ENCODE assay signal across 10 mouse cellular contexts in the genomic region with DNA sequence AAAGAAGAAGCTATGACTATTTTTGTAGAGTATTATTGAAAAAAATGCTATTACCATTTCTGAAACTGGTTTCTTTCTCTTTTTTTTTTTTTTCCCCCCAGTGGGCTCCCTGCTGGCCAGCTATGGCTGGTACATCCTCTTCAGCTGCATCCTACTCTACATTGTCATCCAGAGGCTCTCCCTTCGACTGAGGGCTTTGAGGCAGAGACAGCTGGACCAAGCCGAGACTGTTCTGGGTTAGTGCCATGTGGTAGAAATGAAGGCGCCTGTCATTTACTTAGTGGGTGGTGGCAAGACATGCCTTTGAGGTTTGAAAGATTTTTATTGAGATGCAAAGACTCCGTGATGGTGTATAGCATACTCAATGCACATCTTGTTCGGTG. TPM values are rescaled to one million over a fixed set of nuclear protein-coding genes. Genes with fewer than 3 reads are reported as not detected.
A peak's percentile ranks its signal among the peaks of the same experiment; 100 is the strongest.
DNase-seq lines count a peak whose midpoint lies in the region; ATAC-seq and TF ChIP-seq lines count a peak whose summit lies in the region.
"Had no signal": no experiment of that assay in that cellular context is flagged by ENCODE, and none has a peak within 500 bp of the region (broad histone marks: within the 10 kb centered on the region; RNA-seq: fewer than 3 reads in every experiment).

No protein-coding gene starts in this region.

- H3K9ac ChIP-seq in heart, embryonic 12.5 days, result peak overlapping the region; percentile 80
- peak overlapping the region; percentile 76 for H3K9ac ChIP-seq in forebrain, embryonic 14.5 days (ENCODE audit: low read length)
- peak overlapping the region; percentile 74 for H3K9ac ChIP-seq in liver, embryonic 15.5 days

- TF ChIP-seq CTCF in G1E (IDR thresholded peaks at IDR 0.05; ENCODE audit: low read depth, low read length), result no peak

- H3K4me2 ChIP-seq in heart, embryonic 12.5 days, result peak overlapping the region; percentile 85
- peak overlapping the region; percentile 71 for H3K4me2 ChIP-seq in forebrain, embryonic 14.5 days (ENCODE audit: low read length)
- peak overlapping the region; percentile 98 for H3K4me2 ChIP-seq in liver, embryonic 15.5 days

- no peaks in the 10 kb centered on the region for H3K9me3 ChIP-seq in heart, embryonic 12.5 days (replicated peaks)
- no peaks in the 10 kb centered on the region for H3K9me3 ChIP-seq in G1E (replicated peaks)
- no peaks in the 10 kb centered on the region for H3K9me3 ChIP-seq in forebrain, embryonic 14.5 days (replicated peaks; ENCODE audit: control insufficient read depth, low read length)
- H3K9me3 ChIP-seq in liver, embryonic 15.5 days (replicated peaks), result no peaks in the 10 kb centered on the region

- peaks cover 51% of the 10 kb centered on the region for H3K36me3 ChIP-seq in heart, embryonic 12.5 days
- H3K36me3 ChIP-seq in G1E (replicated peaks), result peaks cover 72% of the 10 kb centered on the region
- H3K36me3 ChIP-seq in forebrain, embryonic 14.5 days (ENCODE audit: control insufficient read depth, insufficient read depth, low read length), result peaks cover 48% of the 10 kb centered on the region
- H3K36me3 ChIP-seq in liver, embryonic 15.5 days (replicated peaks), result peaks cover 46% of the 10 kb centered on the region

- H3K27me3 ChIP-seq in heart, embryonic 12.5 days (replicated peaks), result no peaks in the 10 kb centered on the region
- H3K27me3 ChIP-seq in G1E (ENCODE audit: insufficient read depth, low read length), result no peaks in the 10 kb centered on the region
- H3K27me3 ChIP-seq in forebrain, embryonic 14.5 days (replicated peaks; ENCODE audit: control insufficient read depth, insufficient read depth, low read length), result no peaks in the 10 kb centered on the region
- H3K27me3 ChIP-seq in liver, embryonic 15.5 days, result no peaks in the 10 kb centered on the region

- no peak for DNase-seq in heart, adult 18-20 months
- DNase-seq in G1E (ENCODE audit: low spot score), result peak; percentile 38
- peak; percentile 17 for DNase-seq in forebrain, embryonic 14.5 days (ENCODE audit: low spot score)
- DNase-seq in yolk sac, embryonic 10.5 days (ENCODE audit: low spot score), result peak; percentile 5
- DNase-seq in thymus, postnatal 4 days, result no peak
- no peak for DNase-seq in right cerebral cortex, postnatal 25 days

- 48% methylated on average over 5 of the region's 5 CpGs for WGBS in heart, embryonic 12.5 days
- 38% methylated on average over 5 of the region's 5 CpGs for WGBS in forebrain, embryonic 14.5 days
- WGBS in liver, embryonic 15.5 days (ENCODE audit: insufficient replicate concordance), result 39% methylated on average over 5 of the region's 5 CpGs

- peaks cover 19% of the 10 kb centered on the region for H3K4me1 ChIP-seq in heart, embryonic 12.5 days (replicated peaks)
- peaks cover 33% of the 10 kb centered on the region for H3K4me1 ChIP-seq in G1E (ENCODE audit: insufficient read depth, low read depth, low read length)
- peaks cover 14% of the 10 kb centered on the region for H3K4me1 ChIP-seq in forebrain, embryonic 14.5 days (ENCODE audit: control insufficient read depth, insufficient read depth, low read length)
- H3K4me1 ChIP-seq in liver, embryonic 15.5 days (replicated peaks), result peaks cover 38% of the 10 kb centered on the region

- peak overlapping the region; percentile 70 for H3K4me3 ChIP-seq in heart, embryonic 12.5 days
- H3K4me3 ChIP-seq in G1E (ENCODE audit: low read depth, low read length), result peak overlapping the region; percentile 82
- peak overlapping the region; percentile 83 for H3K4me3 ChIP-seq in forebrain, embryonic 14.5 days (ENCODE audit: low read depth, low read length)
- H3K4me3 ChIP-seq in liver, embryonic 15.5 days (replicated peaks), result peak overlapping the region; percentile 78

- ATAC-seq in heart, embryonic 12.5 days (ENCODE audit: insufficient number of reproducible peaks, low FRiP score), result no peak
- no peak for ATAC-seq in G1E (ENCODE audit: extremely low read depth, insufficient number of reproducible peaks, low FRiP score, poor library complexity, severe bottlenecking)
- ATAC-seq in forebrain, embryonic 14.5 days, result no peak
- ATAC-seq in liver, embryonic 15.5 days (ENCODE audit: insufficient read depth), result no peak

- peak overlapping the region; percentile 71; the same call in 1 of the 2 replicates for H3K27ac ChIP-seq in heart, embryonic 12.5 days (ENCODE audit: poor library complexity, severe bottlenecking)
- H3K27ac ChIP-seq in forebrain, embryonic 14.5 days (ENCODE audit: low read depth, low read length), result no peak overlapping the region
- H3K27ac ChIP-seq in liver, embryonic 15.5 days (replicated peaks), result peak overlapping the region; percentile 75; the same call in 1 of the 2 replicates

RNA-seq across cellular contexts. Expression of a gene that starts 0.8 kb away (rescaled TPM):
- 70.2 and 70.7 TPM in 2 replicates for polyA plus RNA-seq in heart, embryonic 12.5 days (2016; fragmentation: Nextera tagmentation; extraction: Ambion mirVana)
- 10 to 100 TPM; 35.6 to 40.2 TPM for total RNA-seq in heart, adult 18-20 months (2021)
- total RNA-seq in G1E (2014; fragmentation: Nextera tagmentation) (51.6 and 66.3 TPM in 2 replicates), G1E (2017) (51.9 and 53.3 TPM in 2 replicates)
- 30.0 and 34.5 TPM in 2 replicates for polyA plus RNA-seq in G1E (2012)
- polyA plus RNA-seq in forebrain, embryonic 14.5 days (2014; fragmentation: Nextera tagmentation; extraction: Ambion mirVana), result 78.6 and 78.8 TPM in 2 replicates
- 63.2 and 65.4 TPM in 2 replicates for polyA plus RNA-seq in liver, embryonic 15.5 days (2015; fragmentation: Nextera tagmentation; extraction: Ambion mirVana)

RNA-seq across cellular contexts. Expression of a gene that starts 21.4 kb away (rescaled TPM):
- 113 and 114 TPM in 2 replicates for polyA plus RNA-seq in heart, embryonic 12.5 days (2016; fragmentation: Nextera tagmentation; extraction: Ambion mirVana)
- total RNA-seq in heart, adult 18-20 months (2021), result 10 to 100 TPM; 21.6 to 22.5 TPM
- total RNA-seq in G1E (2014; fragmentation: Nextera tagmentation) (92.9 and 116 TPM in 2 replicates), G1E (2017) (157 and 167 TPM in 2 replicates)
- 130 and 151 TPM in 2 replicates for polyA plus RNA-seq in G1E (2012)
- 151 and 157 TPM in 2 replicates for polyA plus RNA-seq in forebrain, embryonic 14.5 days (2014; fragmentation: Nextera tagmentation; extraction: Ambion mirVana)
- 75.1 and 77.3 TPM in 2 replicates for polyA plus RNA-seq in liver, embryonic 15.5 days (2015; fragmentation: Nextera tagmentation; extraction: Ambion mirVana)

RNA-seq across cellular contexts. Expression of a gene that starts 29.1 kb away (rescaled TPM):
- polyA plus RNA-seq in heart, embryonic 12.5 days (2016; fragmentation: Nextera tagmentation; extraction: Ambion mirVana), result 13.3 and 15.5 TPM in 2 replicates
- 10 to 100 TPM in 1 of 2 experiments, 1 to 10 TPM in 1; 9.7 to 11.8 TPM for total RNA-seq in heart, adult 18-20 months (2021)
- 4.6 and 6.1 TPM in 2 replicates for total RNA-seq in G1E (2014; fragmentation: Nextera tagmentation)
- total RNA-seq in G1E (2017), result 7.1 and 7.3 TPM in 2 replicates
- polyA plus RNA-seq in G1E (2012), result 2.0 and 2.4 TPM in 2 replicates
- polyA plus RNA-seq in forebrain, embryonic 14.5 days (2014; fragmentation: Nextera tagmentation; extraction: Ambion mirVana), result 17.8 and 19.5 TPM in 2 replicates
- polyA plus RNA-seq in liver, embryonic 15.5 days (2015; fragmentation: Nextera tagmentation; extraction: Ambion mirVana), result 6.2 and 6.3 TPM in 2 replicates

RNA-seq across cellular contexts. Expression of a gene that starts 36.8 kb away (rescaled TPM):
- polyA plus RNA-seq in heart, embryonic 12.5 days (2016; fragmentation: Nextera tagmentation; extraction: Ambion mirVana), result not detected in 2 replicates
- not detected for total RNA-seq in heart, adult 18-20 months (2021)
- total RNA-seq in G1E (2014; fragmentation: Nextera tagmentation) (not detected in 2 replicates), G1E (2017) (not detected in 2 replicates)
- polyA plus RNA-seq in G1E (2012), result not detected in 2 replicates
- polyA plus RNA-seq in forebrain, embryonic 14.5 days (2014; fragmentation: Nextera tagmentation; extraction: Ambion mirVana), result not detected in 2 replicates
- polyA plus RNA-seq in liver, embryonic 15.5 days (2015; fragmentation: Nextera tagmentation; extraction: Ambion mirVana), result not detected in 2 replicates
- total RNA-seq: neutrophil, adult 5-6 weeks had no signal
- polyA plus RNA-seq: brain, embryonic 14.5 days had no signal

Comparison
In these comparisons a context has a peak if more than half of its experiments do, and no peak if none do; other contexts are left out.
1. DNase-seq: peak in G1E (single experiment), forebrain, embryonic 14.5 days (single experiment) and yolk sac, embryonic 10.5 days (single experiment); none in heart, adult 18-20 months (0 of 2), thymus, postnatal 4 days (single experiment) and right cerebral cortex, postnatal 25 days (single experiment).
2. Peak in every context shown above with its lines, with median percentiles within 50 percentile points of each other: H3K4me2 ChIP-seq, H3K4me3 ChIP-seq and H3K9ac ChIP-seq.